Mouse (Mus musculus) forebrain, embryonic 16.5 days (tissue): ENCODE data around the gene Mfsd2a. TPM values are rescaled to one million over a fixed set of nuclear protein-coding genes. Genes with fewer than 3 reads are reported as not detected.

Experiments
- ATAC-seq: fragments of 200-750 bp; cut with Nextera tagmentation; 2 replicates; pipeline ENCODE4 v1.8.0; 2017; ENCODE audit warnings: mild to moderate bottlenecking, moderate library complexity
- H3K27ac ChIP-seq: fragments of 300-500 bp; sonication (generic); 2 replicates; pipeline ENCODE4 v1.5.1; 2014; ENCODE audit warnings: low read length, control low read depth
- H3K27me3 ChIP-seq: fragments of 300-500 bp; sonication (generic); replicated peaks from 2 replicates; pipeline ENCODE4 v1.6.1; 2014; ENCODE audit warnings: low read length; ENCODE audit not compliant: control insufficient read depth, insufficient read depth
- H3K36me3 ChIP-seq: fragments of 300-500 bp; sonication (generic); 2 replicates; pipeline ENCODE4 v1.6.1; 2014; ENCODE audit not compliant: control insufficient read depth, insufficient read depth
- H3K4me1 ChIP-seq: fragments of 300-500 bp; sonication (generic); replicated peaks from 2 replicates; pipeline ENCODE4 v1.6.1; 2014; ENCODE audit warnings: low read length; ENCODE audit not compliant: control insufficient read depth, insufficient read depth
- H3K4me2 ChIP-seq: fragments of 300-500 bp; sonication (generic); 2 replicates; pipeline ENCODE4 v1.6.1; 2014; ENCODE audit warnings: mild to moderate bottlenecking, low read length, control low read depth
- H3K4me3 ChIP-seq: fragments of 300-500 bp; sonication (generic); replicated peaks from 2 replicates; pipeline ENCODE4 v1.5.1; 2014; ENCODE audit warnings: mild to moderate bottlenecking, low read length, control low read depth
- H3K9ac ChIP-seq: fragments of 300-500 bp; sonication (generic); replicated peaks from 2 replicates; pipeline ENCODE4 v1.6.1; 2014; ENCODE audit warnings: low read depth, low read length, control low read depth
- H3K9me3 ChIP-seq: fragments of 300-500 bp; sonication (generic); 2 replicates; pipeline ENCODE4 v1.6.1; 2016; ENCODE audit warnings: low read length; ENCODE audit not compliant: control insufficient read depth
- WGBS: fragments of 180-500 bp; shearing (Covaris S2); extraction: QIAGEN DNeasy Blood & Tissue Kit; methylation state at CpG from one replicate; pipeline ENCODE4 v1.1.7; 2014; 5-methylcytosine and 5-hydroxymethylcytosine counted together
- polyA plus RNA-seq: library from polyadenylated mRNA; unstranded; fragments of >200 nt; fragmentation: Nextera tagmentation; extraction: Ambion mirVana; gene quantifications from 2 replicates; pipeline ENCODE4 v1.2.1, GENCODE M21; 2015

Mfsd2a gene
- polyA plus RNA-seq: 34.3 and 37.2 TPM in 2 replicates

DNA sequence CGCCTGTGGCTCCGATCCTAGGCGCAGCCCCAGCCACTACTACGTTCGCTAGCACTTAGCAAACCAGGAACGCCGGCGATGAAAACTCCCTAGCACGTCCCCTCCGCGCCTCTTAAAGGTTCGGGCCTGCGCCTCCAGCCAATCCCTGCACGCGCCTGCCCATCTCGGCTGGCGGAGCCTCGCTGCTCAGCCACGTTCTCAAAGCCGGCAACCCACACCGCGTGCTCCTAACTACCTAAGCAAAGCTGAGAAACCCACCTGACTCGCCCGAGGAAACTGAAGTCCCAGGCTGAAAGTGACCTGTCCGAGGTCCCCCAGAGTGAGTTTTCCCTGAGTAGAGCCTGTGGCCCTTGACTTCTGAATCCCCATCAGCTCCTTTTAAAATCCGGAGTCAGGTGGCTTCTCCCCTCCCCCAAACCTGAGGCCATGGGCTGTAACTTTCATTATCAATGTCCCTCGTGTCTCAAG, at the start of gene Mfsd2a:
Mfsd2a (minus strand) TSS at position 89 of the 468 bp plus-strand sequence.
- under 1% methylated on average over 25 of the region's 27 CpGs for WGBS
- H3K9ac ChIP-seq: peak within 1 kb of the TSS; percentile 78

DNA sequence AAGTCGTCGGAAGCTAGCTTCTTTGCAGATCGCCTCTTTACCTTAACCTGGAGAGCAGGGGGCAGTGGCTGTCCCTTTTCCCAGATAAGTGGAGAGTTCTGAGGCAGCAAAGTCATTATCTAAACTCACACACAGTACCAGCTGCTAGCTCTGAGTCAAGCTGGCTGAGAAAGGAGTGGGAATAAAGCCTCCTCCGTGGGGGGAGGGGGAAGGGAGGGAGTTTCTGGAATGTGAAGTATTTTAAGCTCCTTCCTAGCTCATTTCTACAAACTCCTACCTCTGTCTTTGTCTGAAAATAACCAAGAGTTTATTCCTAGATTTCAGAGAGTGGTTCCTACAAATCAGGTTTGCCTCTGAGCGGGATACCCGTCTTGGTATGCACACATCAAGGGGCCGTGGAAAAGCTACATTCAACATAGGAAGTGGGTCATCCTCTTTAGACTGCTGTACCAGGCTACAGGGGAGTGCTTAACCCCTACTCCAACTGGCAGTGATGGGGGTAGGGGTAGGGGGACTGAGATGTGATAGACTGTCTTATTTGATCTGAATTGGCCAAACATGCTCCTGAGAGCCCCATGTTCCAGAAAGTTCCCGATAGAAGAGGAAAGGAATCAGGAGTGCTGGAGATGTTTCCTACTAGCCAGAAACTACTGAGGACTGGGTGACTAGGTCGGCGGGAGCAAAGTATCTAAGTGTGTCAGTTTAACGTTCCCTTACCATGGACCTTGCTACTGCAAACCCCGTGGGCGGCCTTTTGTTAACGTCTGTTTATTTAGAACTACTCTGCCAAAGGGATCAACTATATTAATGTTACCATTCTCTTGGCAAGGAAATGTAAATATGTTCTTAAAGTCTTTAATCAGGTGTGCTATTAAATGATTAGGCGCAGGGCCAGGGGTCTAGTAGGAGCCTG, 44.3 kb upstream of the Mfsd2a start:
- Histone ChIP-seq H3K27me3 (no peaks in the 10 kb centered on the region), H3K4me3 (no peak overlapping the region), H3K4me1 (peaks cover 24% of the 10 kb centered on the region), H3K27ac (no peak overlapping the region), H3K4me2 (no peak overlapping the region), H3K9me3 (no peaks in the 10 kb centered on the region), H3K9ac (no peak overlapping the region), H3K36me3 (peaks cover 11% of the 10 kb centered on the region)
- 28% methylated on average over 15 of the region's 15 CpGs for WGBS
- ATAC-seq: 0 out of 2 replicates have a peak, but pooled peaks have one; percentile 54

More for the DNA sequence above, at the start of gene Mfsd2a:
- Histone ChIP-seq H3K4me3 (peak within 1 kb of the TSS; percentile 77), H3K27ac (peak within 1 kb of the TSS; percentile 27), H3K9me3 (no peaks in the 10 kb centered on the region), H3K36me3 (no peaks in the 10 kb centered on the region), H3K4me1 (peaks cover 38% of the 10 kb centered on the region), H3K27me3 (no peaks in the 10 kb centered on the region), H3K4me2 (peak within 1 kb of the TSS; percentile 99)
- ATAC-seq: peak; percentile 81

DNA sequence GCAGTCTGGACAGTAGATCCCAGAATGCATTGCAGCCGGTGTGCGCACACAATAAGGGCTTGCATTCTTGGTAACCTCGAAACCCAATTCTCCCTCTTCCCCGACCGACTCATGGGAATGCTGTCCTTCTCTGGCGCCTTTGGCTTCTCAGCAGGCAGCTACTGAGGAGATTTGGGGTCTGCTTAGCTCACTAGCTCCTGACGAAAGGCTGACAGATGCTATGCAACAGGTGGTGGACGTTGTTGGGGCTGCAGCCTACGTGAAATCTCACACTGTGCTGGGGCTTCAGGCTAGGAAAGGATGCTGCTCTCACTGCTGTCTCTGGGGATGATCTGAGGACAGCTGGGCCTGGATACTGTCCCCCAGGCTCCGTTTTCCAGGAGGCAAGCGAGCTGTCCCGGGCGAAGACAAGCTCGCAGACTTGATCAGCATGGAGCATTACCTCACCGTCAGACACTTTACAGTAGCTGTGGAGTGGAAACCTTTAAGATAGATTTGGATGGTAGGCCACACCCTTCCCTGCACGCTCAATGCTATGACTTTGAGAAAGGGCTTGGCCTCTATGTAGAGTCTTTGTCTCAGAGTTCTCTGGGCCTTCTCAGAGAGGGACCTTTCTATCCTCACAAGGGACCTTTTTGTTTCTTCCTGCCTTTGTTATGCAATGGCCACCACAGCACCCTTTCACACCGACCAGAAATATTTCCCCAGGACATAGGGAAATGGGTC, 39.8 kb upstream of the Mfsd2a start:
- no peaks in the 10 kb centered on the region for H3K27me3 ChIP-seq
- no peak for ATAC-seq
- H3K4me2 ChIP-seq: no peak overlapping the region
- no peaks in the 10 kb centered on the region for H3K9me3 ChIP-seq
- H3K36me3 ChIP-seq: peaks cover 11% of the 10 kb centered on the region
- 36% methylated on average over 17 of the region's 17 CpGs for WGBS
- H3K27ac ChIP-seq: no peak overlapping the region
- no peak overlapping the region for H3K4me3 ChIP-seq
- H3K4me1 ChIP-seq: peaks cover 49% of the 10 kb centered on the region
- H3K9ac ChIP-seq: no peak overlapping the region

DNA sequence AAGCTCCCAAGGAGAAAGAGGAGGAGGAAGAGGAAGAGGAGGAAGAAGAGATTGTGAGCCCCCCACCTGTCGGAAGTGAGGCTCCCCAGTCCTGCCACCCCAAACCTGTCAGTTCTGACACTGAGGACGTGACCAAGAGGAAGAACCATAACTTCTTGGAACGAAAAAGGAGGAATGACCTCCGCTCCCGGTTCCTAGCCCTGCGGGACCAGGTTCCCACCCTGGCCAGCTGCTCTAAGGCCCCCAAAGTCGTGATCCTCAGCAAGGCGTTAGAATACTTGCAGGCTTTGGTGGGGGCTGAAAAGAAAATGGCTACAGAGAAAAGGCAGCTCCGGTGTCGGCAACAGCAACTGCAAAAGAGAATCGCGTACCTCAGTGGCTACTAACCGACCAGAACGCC, 39.1 kb upstream of the Mfsd2a start:
- no peaks in the 10 kb centered on the region for H3K9me3 ChIP-seq
- WGBS: 35% methylated on average over 14 of the region's 14 CpGs
- H3K27me3 ChIP-seq: no peaks in the 10 kb centered on the region
- H3K9ac ChIP-seq: peak overlapping the region; percentile 69; the same call in 1 of the 2 replicates
- peak overlapping the region; percentile 89 for H3K4me2 ChIP-seq
- ATAC-seq: no peak
- no peak overlapping the region; the same call in 1 of the 2 replicates for H3K4me3 ChIP-seq
- peaks cover 11% of the 10 kb centered on the region for H3K36me3 ChIP-seq
- 0 out of 2 replicates have a peak overlapping the region, but pooled peaks have one; percentile 17 for H3K27ac ChIP-seq
- H3K4me1 ChIP-seq: peaks cover 47% of the 10 kb centered on the region

DNA sequence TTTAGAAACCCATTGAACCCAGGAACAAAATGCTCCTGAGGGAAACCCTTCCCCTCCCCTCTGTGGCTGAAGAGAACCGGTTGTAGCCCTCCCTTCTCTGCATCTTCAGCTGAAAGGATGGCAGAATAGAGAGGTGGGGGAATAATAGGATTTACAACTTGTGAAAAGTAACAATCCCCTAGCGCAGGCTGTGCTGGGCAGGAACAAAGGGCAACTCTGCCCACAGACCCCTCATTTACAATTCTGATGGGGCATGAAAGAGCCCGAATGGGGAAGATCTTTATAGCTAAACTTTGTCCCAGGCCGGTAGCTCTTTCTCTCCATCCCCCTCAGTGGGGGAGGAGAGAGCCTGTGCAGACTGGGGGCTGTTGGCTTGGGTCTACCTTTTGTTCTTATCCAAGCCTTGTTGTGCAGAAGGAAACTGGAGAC, 38.3 kb upstream of the Mfsd2a start:
- WGBS: 4% methylated on average over 4 of the region's 4 CpGs
- Histone ChIP-seq H3K4me3 (peak overlapping the region; percentile 97), H3K36me3 (peaks cover 11% of the 10 kb centered on the region), H3K9me3 (no peaks in the 10 kb centered on the region), H3K9ac (peak overlapping the region; percentile 69), H3K4me2 (peak overlapping the region; percentile 89), H3K27me3 (no peaks in the 10 kb centered on the region), H3K4me1 (peaks cover 46% of the 10 kb centered on the region), H3K27ac (peak overlapping the region; percentile 83)
- ATAC-seq: no peak; the same call in 1 of the 2 replicates

DNA sequence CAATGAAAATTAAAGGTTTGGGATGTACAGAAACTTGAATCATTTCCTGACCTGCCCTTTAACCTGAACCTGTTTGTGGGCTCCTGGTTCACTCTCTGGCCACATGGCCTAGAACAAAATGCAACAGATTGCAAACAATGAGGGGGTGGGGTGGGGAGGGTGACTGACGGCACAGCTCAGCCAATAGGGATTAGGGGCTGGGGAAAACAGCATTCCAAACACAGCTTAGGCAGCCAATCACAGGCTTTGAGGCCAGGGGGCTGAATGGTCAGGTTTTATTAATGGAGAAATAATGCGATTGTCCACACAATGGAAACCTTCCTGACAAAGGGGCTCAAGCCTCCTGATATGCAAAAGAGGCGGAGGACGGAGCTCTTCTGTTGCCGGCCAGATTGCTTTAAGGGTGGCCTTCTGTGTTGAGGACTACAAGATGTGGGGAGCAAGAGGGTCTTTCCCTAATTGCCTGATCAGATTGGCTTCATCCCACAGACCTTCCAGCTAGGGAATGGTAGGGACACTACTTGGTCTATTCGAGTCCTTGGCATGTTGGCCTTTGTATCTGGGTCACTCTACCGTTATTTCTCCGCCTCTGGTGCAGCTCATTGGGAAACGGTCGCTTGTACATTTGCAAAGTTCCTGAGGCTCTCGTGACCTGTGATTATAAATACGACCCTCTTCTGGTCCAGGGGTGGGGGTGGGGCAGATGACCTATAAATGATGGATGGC, 37.7 kb upstream of the Mfsd2a start:
- peak overlapping the region; percentile 83 for H3K27ac ChIP-seq
- H3K4me3 ChIP-seq: peak overlapping the region; percentile 97
- no peaks in the 10 kb centered on the region for H3K27me3 ChIP-seq
- peak; percentile 67 for ATAC-seq
- 3% methylated on average over 12 of the region's 12 CpGs for WGBS
- no peaks in the 10 kb centered on the region for H3K9me3 ChIP-seq
- H3K36me3 ChIP-seq: peaks cover 11% of the 10 kb centered on the region
- peaks cover 46% of the 10 kb centered on the region for H3K4me1 ChIP-seq
- peak overlapping the region; percentile 89 for H3K4me2 ChIP-seq
- H3K9ac ChIP-seq: peak overlapping the region; percentile 69

DNA sequence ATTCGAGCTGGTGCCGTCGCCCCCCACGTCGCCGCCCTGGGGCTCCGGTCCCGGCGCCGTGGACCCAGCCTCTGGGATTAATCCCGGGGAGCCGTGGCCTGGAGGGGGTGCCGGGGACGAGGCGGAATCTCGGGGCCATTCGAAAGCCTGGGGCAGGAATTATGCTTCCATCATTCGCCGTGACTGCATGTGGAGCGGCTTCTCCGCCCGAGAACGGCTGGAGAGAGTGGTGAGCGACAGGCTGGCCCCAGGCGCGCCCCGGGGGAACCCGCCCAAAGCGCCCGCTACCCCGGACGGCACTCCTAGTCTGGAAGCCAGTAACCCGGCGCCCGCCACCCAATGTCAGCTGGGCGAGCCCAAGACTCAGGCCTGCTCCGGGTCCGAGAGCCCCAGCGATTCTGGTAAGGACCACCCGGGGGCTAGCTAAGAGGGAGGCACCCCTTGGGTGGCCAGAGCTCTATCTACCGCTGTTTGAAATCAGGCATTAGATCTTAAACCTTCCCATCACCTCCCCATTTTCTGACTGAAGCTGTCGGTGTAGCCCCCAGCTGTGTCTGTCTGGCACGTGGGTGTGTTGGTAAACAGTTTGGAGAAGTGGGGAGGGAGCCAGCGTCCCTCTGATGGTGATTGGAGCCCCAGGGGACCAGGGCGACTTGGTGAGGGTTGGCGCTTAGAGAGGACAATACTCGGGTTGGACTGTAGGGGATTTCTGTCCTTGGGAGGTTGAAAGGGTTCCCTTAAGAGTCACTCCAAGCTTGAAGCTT, 35.8 kb upstream of the Mfsd2a start:
- Histone ChIP-seq H3K9me3 (no peaks in the 10 kb centered on the region), H3K4me3 (peak overlapping the region; percentile 97), H3K4me2 (peak overlapping the region; percentile 89), H3K9ac (peak overlapping the region; percentile 97), H3K27me3 (no peaks in the 10 kb centered on the region), H3K4me1 (peaks cover 41% of the 10 kb centered on the region), H3K27ac (peak overlapping the region; percentile 96), H3K36me3 (peaks cover 8% of the 10 kb centered on the region)
- 0 out of 2 replicates have a peak, but pooled peaks have one; percentile 5 for ATAC-seq
- under 1% methylated on average over 47 of the region's 47 CpGs for WGBS

DNA sequence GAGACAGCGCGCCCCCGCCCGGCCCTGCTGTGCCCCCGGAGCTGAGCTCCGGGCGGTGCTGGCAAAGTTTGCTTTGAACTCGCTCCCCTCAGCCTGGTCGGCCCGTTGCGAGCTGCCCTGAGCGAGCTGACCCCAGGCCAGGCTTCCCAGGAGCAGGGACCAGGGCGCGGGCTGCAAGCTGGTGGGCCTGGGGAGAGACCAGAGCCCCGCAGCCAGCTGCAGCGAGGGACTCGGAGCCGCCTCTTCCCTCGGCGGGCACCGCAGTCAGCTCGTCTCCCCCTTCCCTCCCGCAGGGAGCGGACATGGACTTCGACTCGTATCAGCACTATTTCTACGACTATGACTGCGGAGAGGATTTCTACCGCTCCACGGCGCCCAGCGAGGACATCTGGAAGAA, 35.2 kb upstream of the Mfsd2a start:
- ATAC-seq: no peak; the same call in 1 of the 2 replicates
- 0% methylated on average over 32 of the region's 32 CpGs for WGBS
- H3K9me3 ChIP-seq: no peaks in the 10 kb centered on the region
- H3K27me3 ChIP-seq: no peaks in the 10 kb centered on the region
- H3K27ac ChIP-seq: peak overlapping the region; percentile 96
- H3K9ac ChIP-seq: peak overlapping the region; percentile 97
- peaks cover 5% of the 10 kb centered on the region for H3K36me3 ChIP-seq
- H3K4me1 ChIP-seq: peaks cover 38% of the 10 kb centered on the region
- H3K4me2 ChIP-seq: peak overlapping the region; percentile 89
- peak overlapping the region; percentile 97 for H3K4me3 ChIP-seq
